ENCODE assay signal across 10 mouse cellular contexts in genomic region chr2:104367836-104368298, GRCm38 (mm10). TPM values are rescaled to one million over a fixed set of nuclear protein-coding genes. Genes with fewer than 3 reads are reported as not detected.
DNase-seq lines count a peak whose midpoint lies in the region; ATAC-seq and TF ChIP-seq lines count a peak whose summit lies in the region.
"Had no signal": no experiment of that assay in that cellular context is flagged by ENCODE, and none has a peak within 500 bp of the region (broad histone marks: within the 10 kb centered on the region; RNA-seq: fewer than 3 reads in every experiment).

No protein-coding gene starts in this region.

- H3K36me3 ChIP-seq in heart, embryonic 10.5 days, result no peaks in the 10 kb centered on the region
- no peaks in the 10 kb centered on the region for H3K36me3 ChIP-seq in hindbrain, embryonic 14.5 days (replicated peaks; ENCODE audit: control insufficient read depth, insufficient read depth)
- no peaks in the 10 kb centered on the region for H3K36me3 ChIP-seq in thymus, adult 2 months (ENCODE audit: control insufficient read depth, insufficient read depth, low read length)
- H3K36me3 ChIP-seq: heart, embryonic 15.5 days had no signal

- no peaks in the 10 kb centered on the region for H3K27me3 ChIP-seq in heart, embryonic 10.5 days (ENCODE audit: insufficient read depth, poor library complexity, severe bottlenecking)
- no peaks in the 10 kb centered on the region for H3K27me3 ChIP-seq in hindbrain, embryonic 14.5 days (ENCODE audit: control insufficient read depth, insufficient read depth, low read length)
- no peaks in the 10 kb centered on the region for H3K27me3 ChIP-seq in thymus, adult 2 months (ENCODE audit: control insufficient read depth, insufficient read depth, low read length)
- H3K27me3 ChIP-seq: heart, embryonic 15.5 days had no signal

- no peak overlapping the region for H3K4me3 ChIP-seq in heart, embryonic 10.5 days
- H3K4me3 ChIP-seq in hindbrain, embryonic 14.5 days (replicated peaks; ENCODE audit: low read length), result no peak overlapping the region
- H3K4me3 ChIP-seq in thymus, adult 2 months (ENCODE audit: control insufficient read depth, insufficient read depth, low read length), result no peak overlapping the region
- H3K4me3 ChIP-seq: heart, embryonic 15.5 days had no signal

- DNase-seq in heart, embryonic 10.5 days (ENCODE audit: low spot score), result peak; percentile 59
- DNase-seq in heart, adult 11 months, result no peak
- peak; percentile 83 to 87 for DNase-seq in cerebellum, postnatal 14 days
- DNase-seq in hindbrain, embryonic 14.5 days (ENCODE audit: low spot score), result peak; percentile 78
- DNase-seq in neural tube, embryonic 10.5 days (ENCODE audit: extremely low spot score, low spot score), result peak; percentile 34
- no peak for DNase-seq in thymus, postnatal 0 days (ENCODE audit: low spot score)
- DNase-seq in thymus, adult 2 months, result no peak
- no peak for DNase-seq in MN1 (ENCODE audit: low spot score)

- TF ChIP-seq POLR2A in thymus, adult 2 months (IDR thresholded peaks at IDR 0.05; ENCODE audit: control insufficient read depth, extremely low read depth, insufficient read depth, low read length, poor library complexity), result no peak

- no peak overlapping the region for H3K27ac ChIP-seq in heart, embryonic 10.5 days
- peak overlapping the region; percentile 51; the same call in 1 of the 2 replicates for H3K27ac ChIP-seq in hindbrain, embryonic 14.5 days
- no peak overlapping the region for H3K27ac ChIP-seq in thymus, adult 2 months (ENCODE audit: control insufficient read depth, insufficient read depth, low read length)
- H3K27ac ChIP-seq: heart, embryonic 15.5 days; liver, embryonic 14.5 days had no signal

- no peaks in the 10 kb centered on the region for H3K4me1 ChIP-seq in heart, embryonic 10.5 days
- peaks cover 18% of the 10 kb centered on the region for H3K4me1 ChIP-seq in hindbrain, embryonic 14.5 days (replicated peaks; ENCODE audit: control insufficient read depth, insufficient read depth, low read length)
- no peaks in the 10 kb centered on the region for H3K4me1 ChIP-seq in thymus, adult 2 months (replicated peaks; ENCODE audit: control insufficient read depth, insufficient read depth, low read length)
- H3K4me1 ChIP-seq: heart, embryonic 15.5 days had no signal

- no peak overlapping the region for H3K9ac ChIP-seq in hindbrain, embryonic 14.5 days
- H3K9ac ChIP-seq: heart, embryonic 15.5 days; liver, embryonic 14.5 days had no signal

- no peaks in the 10 kb centered on the region for H3K9me3 ChIP-seq in heart, embryonic 10.5 days
- no peaks in the 10 kb centered on the region for H3K9me3 ChIP-seq in hindbrain, embryonic 14.5 days (ENCODE audit: control insufficient read depth, low read length)
- H3K9me3 ChIP-seq: heart, embryonic 15.5 days had no signal

- WGBS in heart, embryonic 10.5 days, result 55% methylated on average over 6 of the region's 6 CpGs
- WGBS in hindbrain, embryonic 14.5 days, result 9% methylated on average over 6 of the region's 6 CpGs
- 66% methylated on average over 6 of the region's 6 CpGs for WGBS in thymus, adult 2 months

- peak; percentile 92 for ATAC-seq in hindbrain, embryonic 14.5 days (ENCODE audit: low FRiP score)

- no peak overlapping the region for H3K4me2 ChIP-seq in hindbrain, embryonic 14.5 days (replicated peaks)
- H3K4me2 ChIP-seq: heart, embryonic 15.5 days had no signal

- no peak for TF ChIP-seq CTCF in thymus, adult 2 months (IDR thresholded peaks at IDR 0.05; ENCODE audit: borderline replicate concordance, control insufficient read depth, extremely low read depth, insufficient read depth, low read length, poor library complexity)

RNA-seq across cellular contexts. Expression of gene D430041D05Rik, which starts 42.9 kb away (rescaled TPM):
- polyA plus RNA-seq in heart, embryonic 10.5 days (2016; fragmentation: Nextera tagmentation; extraction: Ambion mirVana), result 0.11 and 0.17 TPM in 2 replicates
- 13.4 and 14.5 TPM in 2 replicates for polyA plus RNA-seq in hindbrain, embryonic 14.5 days (2014; fragmentation: Nextera tagmentation; extraction: Ambion mirVana)
- 0.95 and 1.1 TPM in 2 replicates for polyA plus RNA-seq in thymus, postnatal 0 days (2015; fragmentation: Nextera tagmentation; extraction: Ambion mirVana)
- polyA plus RNA-seq in thymus, adult 2 months (2012; rRNA removed), result 3.0 and 3.3 TPM in 2 replicates

Comparison
In these comparisons a context has a peak if more than half of its experiments do, and no peak if none do; other contexts are left out.
1. DNase-seq: peak in heart, embryonic 10.5 days (single experiment), cerebellum, postnatal 14 days (2 of 2), hindbrain, embryonic 14.5 days (single experiment) and neural tube, embryonic 10.5 days (single experiment); none in heart, adult 11 months (single experiment), thymus, postnatal 0 days (single experiment), thymus, adult 2 months (single experiment) and MN1 (single experiment).